Mouse (Mus musculus) bone marrow, adult 2 months (tissue): ENCODE measurements around the gene Tgfa. TPM values are rescaled to one million over a fixed set of nuclear protein-coding genes. Genes with fewer than 3 reads are reported as not detected.

Experiments
- H3K27ac ChIP-seq: fragments of 200-500 bp; 2 replicates; pipeline ENCODE4 v1.5.1; 2012; ENCODE audit warnings: low read depth, mild to moderate bottlenecking, control low read depth, inconsistent platforms, low read length; ENCODE audit not compliant: control insufficient read depth, poor library complexity, insufficient read depth
- H3K4me1 ChIP-seq: fragments of 200-500 bp; 2 replicates; pipeline ENCODE4 v1.6.1; 2011; ENCODE audit warnings: low read length; ENCODE audit not compliant: control insufficient read depth, insufficient read depth
- H3K4me3 ChIP-seq: fragments of 200-500 bp; replicated peaks from 2 replicates; pipeline ENCODE3; 2011; ENCODE audit warnings: mild to moderate bottlenecking, low read depth, low read length, control low read depth; ENCODE audit not compliant: control insufficient read depth
- CTCF ChIP-seq: fragments of 200-500 bp; IDR thresholded peaks from 2 replicates; pipeline ENCODE4 v1.5.1; 2011; ENCODE audit warnings: low read length, control low read depth; ENCODE audit not compliant: control insufficient read depth, insufficient read depth
- POLR2A ChIP-seq: fragments of 200-500 bp; IDR thresholded peaks from 2 replicates; pipeline ENCODE4 v1.6.1; 2011; ENCODE audit warnings: low read depth, mild to moderate bottlenecking, control low read depth, low read length, borderline replicate concordance; ENCODE audit not compliant: control insufficient read depth
- WGBS: fragments of 180-500 bp; shearing (Covaris S2); methylation state at CpG from one replicate; pipeline ENCODE4 v1.1.7; 2018; 5-methylcytosine and 5-hydroxymethylcytosine counted together
- polyA plus RNA-seq: library from polyadenylated mRNA; stranded (reverse); fragments of >200 nt; gene quantifications from 2 replicates; pipeline ENCODE4 v1.2.4, GENCODE M21; 2011; ENCODE audit warnings: low replicate concordance; ENCODE audit not compliant: missing spikeins, insufficient read depth, insufficient read length

Gene Tgfa
- polyA plus RNA-seq, 1 experiment = not detected

- no peak overlapping the region for H3K27ac ChIP-seq
- no peaks in the 10 kb centered on the region for H3K4me1 ChIP-seq
- TF ChIP-seq CTCF (no peak), POLR2A (no peak)
- no peak overlapping the region for H3K4me3 ChIP-seq
- 85% methylated on average over 9 of the region's 9 CpGs for WGBS
Measured at GRCm38 (mm10) chr6:86177331-86177982, 17.6 kb upstream of the Tgfa start.

- Histone ChIP-seq H3K4me3 (no peak overlapping the region), H3K27ac (no peak overlapping the region), H3K4me1 (no peaks in the 10 kb centered on the region)
- TF ChIP-seq CTCF = no peak
- TF ChIP-seq POLR2A = no peak
- WGBS = 25% methylated on average over 2 of the region's 2 CpGs
Measured at GRCm38 (mm10) chr6:86180617-86181016, 14.4 kb upstream of the Tgfa start.

GRCm38 (mm10) chr6:86182016-86182415, 13.0 kb upstream of the Tgfa start:
- WGBS = 78% methylated on average over 9 of the region's 9 CpGs
- Histone ChIP-seq H3K4me3 (no peak overlapping the region), H3K27ac (no peak overlapping the region), H3K4me1 (no peaks in the 10 kb centered on the region)
- no peak for TF ChIP-seq POLR2A

GRCm38 (mm10) chr6:86182626-86183025, 12.4 kb upstream of the Tgfa start:
- Histone ChIP-seq H3K4me3 (no peak overlapping the region), H3K4me1 (no peaks in the 10 kb centered on the region), H3K27ac (no peak overlapping the region)
- TF ChIP-seq CTCF = no peak
- no peak for TF ChIP-seq POLR2A
- 78% methylated on average over 5 of the region's 5 CpGs for WGBS

GRCm38 (mm10) chr6:86186106-86186955, 8.7 kb upstream of the Tgfa start:
- Histone ChIP-seq H3K4me1 (no peaks in the 10 kb centered on the region), H3K4me3 (no peak overlapping the region), H3K27ac (no peak overlapping the region)
- 64% methylated on average over 14 of the region's 14 CpGs for WGBS
- no peak for TF ChIP-seq POLR2A
- no peak for TF ChIP-seq CTCF

- Histone ChIP-seq H3K27ac (no peak overlapping the region), H3K4me1 (no peaks in the 10 kb centered on the region), H3K4me3 (no peak overlapping the region)
- WGBS = 53% methylated on average over 11 of the region's 11 CpGs
- TF ChIP-seq POLR2A = no peak
- TF ChIP-seq CTCF = no peak
Measured at GRCm38 (mm10) chr6:86188741-86189480, 6.1 kb upstream of the Tgfa start.

- no peak overlapping the region for H3K27ac ChIP-seq
- TF ChIP-seq CTCF (no peak), POLR2A (no peak)
- H3K4me3 ChIP-seq = no peak overlapping the region
- no peaks in the 10 kb centered on the region for H3K4me1 ChIP-seq
- 80% methylated on average over 3 of the region's 3 CpGs for WGBS
Measured at GRCm38 (mm10) chr6:86190622-86191021, 4.4 kb upstream of the Tgfa start.

GRCm38 (mm10) chr6:86192978-86193377, 2.0 kb upstream of the Tgfa start:
- WGBS = 84% methylated on average over 3 of the region's 3 CpGs
- TF ChIP-seq POLR2A (no peak), CTCF (no peak)
- H3K4me3 ChIP-seq = no peak overlapping the region
- H3K4me1 ChIP-seq = no peaks in the 10 kb centered on the region
- H3K27ac ChIP-seq = no peak overlapping the region
